Mouse (Mus musculus): Measurements from ENCODE around the gene Msh4. TPM values are rescaled to one million over a fixed set of nuclear protein-coding genes. Genes with fewer than 3 reads are reported as not detected.

Gene Msh4
- total RNA-seq, 1 experiment: 1.4 TPM

DNA sequence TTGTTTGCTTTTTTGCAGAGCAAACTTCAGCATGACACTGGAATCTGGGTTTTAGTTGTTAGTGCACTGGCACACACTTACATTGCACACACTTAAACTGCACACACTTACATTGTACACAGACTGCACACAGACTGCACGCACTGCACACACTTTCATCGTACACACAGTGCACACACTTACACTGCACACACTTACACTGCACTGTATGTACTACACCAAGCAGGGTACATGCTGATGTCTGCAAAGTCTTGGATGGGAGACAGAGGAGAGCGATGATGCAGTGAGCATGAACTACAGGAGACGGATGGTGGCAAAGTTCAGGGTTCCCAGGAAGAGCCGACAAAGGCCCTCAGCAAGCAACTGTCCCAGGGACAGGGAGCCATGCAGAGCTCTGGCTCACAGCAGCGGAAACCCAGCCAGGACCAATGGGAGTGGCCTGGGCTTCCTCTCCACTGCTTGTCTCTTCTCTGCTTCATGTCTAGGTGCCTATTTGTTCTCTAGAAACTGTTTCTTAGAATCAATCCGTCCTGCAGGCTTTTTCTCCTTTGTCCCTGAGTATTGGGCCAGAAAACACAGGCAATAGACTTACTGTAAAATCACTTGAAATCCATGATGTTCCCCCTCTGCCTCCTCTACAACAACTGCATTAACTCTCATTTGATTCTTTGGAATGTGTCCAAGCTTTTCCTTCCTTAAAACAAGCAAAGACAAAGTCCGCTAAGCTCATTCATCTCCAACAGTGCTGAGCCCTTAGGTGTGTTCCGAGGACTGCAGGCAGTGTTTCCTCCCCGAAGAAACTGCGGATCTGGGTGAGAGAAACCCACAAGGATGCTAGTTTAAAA, 82.0 kb downstream of the Msh4 start:
- Histone ChIP-seq H3K9ac (ENCODE audit: insufficient read depth, low read depth, low read length, poor library complexity, severe bottlenecking) (no peak overlapping the region), H3K4me1 (ENCODE audit: control insufficient read depth in 2 of 2, insufficient read depth in 2 of 2, low read length in 2 of 2, poor library complexity in 1 of 2) (no peaks in the 10 kb centered on the region), H3K9me3 (ENCODE audit: control insufficient read depth, insufficient read depth, low read depth, low read length) (no peaks in the 10 kb centered on the region), H3K27ac (ENCODE audit: insufficient read depth, low read depth, low read length, poor library complexity, severe bottlenecking) (no peak overlapping the region), H3K36me3 (ENCODE audit: control insufficient read depth, insufficient read depth, low read length, poor library complexity, severe bottlenecking) (no peaks in the 10 kb centered on the region), H3K4me3 (ENCODE audit: insufficient read depth in 1 of 2, low read depth in 1 of 2, low read length in 2 of 2, poor library complexity in 1 of 2, severe bottlenecking in 1 of 2) (no peak overlapping the region)
- TF ChIP-seq CHD2 (IDR thresholded peaks at IDR 0.05; ENCODE audit: low read depth, low read length) (no peak), ZNF384 (IDR thresholded peaks at IDR 0.05; ENCODE audit: low read depth, low read length) (no peak), HCFC1 (IDR thresholded peaks at IDR 0.05; ENCODE audit: borderline replicate concordance, insufficient read depth, low read length) (no peak), ZC3H11A (IDR thresholded peaks at IDR 0.05; ENCODE audit: borderline replicate concordance, low read depth, low read length) (no peak), MAFK (IDR thresholded peaks at IDR 0.05; ENCODE audit: insufficient read depth, low read depth, low read length) (no peak)
- no peak for DNase-seq (ENCODE audit: low read depth, low spot score)
- in situ Hi-C loops (cut with MboI; ENCODE audit: low sequenced_read_pairs in 2 of 2, unreplicated experiment in 2 of 2): no loop called here

DNA sequence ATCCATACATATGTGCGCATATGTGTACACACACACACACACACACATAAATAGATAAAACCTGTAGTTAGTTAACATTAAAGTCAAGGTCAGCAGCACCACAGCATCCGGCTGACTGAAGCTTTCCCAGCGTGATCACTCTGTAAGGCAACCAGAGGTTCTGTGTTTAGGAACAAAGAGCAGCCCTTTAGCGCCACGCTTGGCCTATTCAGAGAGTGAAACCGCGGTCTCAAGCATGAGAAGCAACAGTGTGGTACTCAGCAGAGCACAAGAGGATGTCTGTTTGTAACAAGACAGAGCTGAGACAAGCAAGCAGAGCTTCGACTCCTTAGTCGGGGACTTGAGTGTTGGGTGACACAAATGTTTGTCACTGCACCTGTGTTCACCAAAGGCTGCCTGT, 86.5 kb downstream of the Msh4 start:
- TF ChIP-seq ZC3H11A (IDR thresholded peaks at IDR 0.05; ENCODE audit: borderline replicate concordance, low read depth, low read length): no peak
- TF ChIP-seq HCFC1 (IDR thresholded peaks at IDR 0.05; ENCODE audit: borderline replicate concordance, insufficient read depth, low read length): no peak
- no peak for TF ChIP-seq MAFK (IDR thresholded peaks at IDR 0.05; ENCODE audit: insufficient read depth, low read depth, low read length)
- Histone ChIP-seq H3K36me3 (ENCODE audit: control insufficient read depth, insufficient read depth, low read length, poor library complexity, severe bottlenecking) (no peaks in the 10 kb centered on the region), H3K4me3 (ENCODE audit: insufficient read depth in 1 of 2, low read depth in 1 of 2, low read length in 2 of 2, poor library complexity in 1 of 2, severe bottlenecking in 1 of 2) (no peak overlapping the region), H3K4me1 (ENCODE audit: control insufficient read depth in 2 of 2, insufficient read depth in 2 of 2, low read length in 2 of 2, poor library complexity in 1 of 2) (no peaks in the 10 kb centered on the region), H3K9ac (ENCODE audit: insufficient read depth, low read depth, low read length, poor library complexity, severe bottlenecking) (no peak overlapping the region), H3K9me3 (ENCODE audit: control insufficient read depth, insufficient read depth, low read depth, low read length) (no peaks in the 10 kb centered on the region), H3K27ac (ENCODE audit: insufficient read depth, low read depth, low read length, poor library complexity, severe bottlenecking) (no peak overlapping the region)
- in situ Hi-C loops (cut with MboI; ENCODE audit: low sequenced_read_pairs in 2 of 2, unreplicated experiment in 2 of 2): no loop called here
- DNase-seq (ENCODE audit: low read depth, low spot score): no peak

DNA sequence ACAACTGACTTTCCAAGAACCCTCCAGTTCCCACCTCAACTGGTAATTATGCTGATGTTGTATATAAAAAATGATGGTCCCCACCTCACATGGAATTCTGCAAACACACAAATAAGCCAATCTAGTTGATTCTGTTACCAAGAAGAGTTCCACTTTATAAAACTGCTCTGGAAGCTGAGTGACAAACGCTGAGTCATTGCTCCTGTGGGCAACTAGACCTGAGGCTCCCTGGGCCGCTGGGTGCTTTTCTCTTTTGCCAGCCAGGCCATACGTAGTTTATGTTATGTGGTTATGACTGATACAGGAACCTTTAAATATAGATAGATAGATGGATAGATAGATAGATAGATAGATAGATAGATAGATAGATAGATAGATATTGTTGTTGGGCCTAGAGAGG, 87.2 kb downstream of the Msh4 start:
- TF ChIP-seq ZNF384 (IDR thresholded peaks at IDR 0.05; ENCODE audit: low read depth, low read length) (no peak), ZC3H11A (IDR thresholded peaks at IDR 0.05; ENCODE audit: borderline replicate concordance, low read depth, low read length) (no peak), CHD2 (IDR thresholded peaks at IDR 0.05; ENCODE audit: low read depth, low read length) (no peak), HCFC1 (IDR thresholded peaks at IDR 0.05; ENCODE audit: borderline replicate concordance, insufficient read depth, low read length) (no peak), MAFK (IDR thresholded peaks at IDR 0.05; ENCODE audit: insufficient read depth, low read depth, low read length) (no peak)
- in situ Hi-C loops (cut with MboI; ENCODE audit: low sequenced_read_pairs in 2 of 2, unreplicated experiment in 2 of 2): no loop called here
- H3K4me1 ChIP-seq (ENCODE audit: control insufficient read depth in 2 of 2, insufficient read depth in 2 of 2, low read length in 2 of 2, poor library complexity in 1 of 2): no peaks in the 10 kb centered on the region
- H3K4me3 ChIP-seq (ENCODE audit: insufficient read depth in 1 of 2, low read depth in 1 of 2, low read length in 2 of 2, poor library complexity in 1 of 2, severe bottlenecking in 1 of 2): no peak overlapping the region
- H3K9ac ChIP-seq (ENCODE audit: insufficient read depth, low read depth, low read length, poor library complexity, severe bottlenecking): no peak overlapping the region
- DNase-seq (ENCODE audit: low read depth, low spot score): no peak
- H3K27ac ChIP-seq (ENCODE audit: insufficient read depth, low read depth, low read length, poor library complexity, severe bottlenecking): no peak overlapping the region
- no peaks in the 10 kb centered on the region for H3K9me3 ChIP-seq (ENCODE audit: control insufficient read depth, insufficient read depth, low read depth, low read length)
- no peaks in the 10 kb centered on the region for H3K36me3 ChIP-seq (ENCODE audit: control insufficient read depth, insufficient read depth, low read length, poor library complexity, severe bottlenecking)

DNA sequence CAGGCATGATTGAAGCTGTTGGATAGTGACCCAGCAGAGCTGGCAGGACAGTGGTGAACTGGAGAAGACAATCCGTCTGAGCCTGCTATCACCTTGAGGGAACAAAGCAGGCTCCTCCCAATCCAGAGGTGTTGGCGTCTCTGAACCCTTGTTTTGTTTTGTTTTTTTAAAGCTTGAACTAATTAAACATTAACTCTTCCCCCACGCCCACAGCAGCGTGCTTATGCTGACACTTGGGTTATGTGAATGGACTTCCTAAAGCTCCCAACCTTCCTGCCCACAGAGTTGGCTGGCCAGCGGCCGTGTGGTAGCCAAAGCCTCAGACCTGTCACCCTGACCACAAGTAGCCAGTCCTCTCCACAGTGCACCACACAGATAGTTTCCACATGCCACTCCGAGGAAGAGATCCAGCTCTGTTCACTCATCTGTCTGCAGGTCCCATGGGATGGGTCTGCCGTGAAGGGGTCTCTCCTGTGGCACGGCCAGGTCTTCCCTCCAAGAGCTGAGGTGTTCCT, 88.5 kb downstream of the Msh4 start:
- no peaks in the 10 kb centered on the region for H3K36me3 ChIP-seq (ENCODE audit: control insufficient read depth, insufficient read depth, low read length, poor library complexity, severe bottlenecking)
- H3K4me3 ChIP-seq (ENCODE audit: insufficient read depth in 1 of 2, low read depth in 1 of 2, low read length in 2 of 2, poor library complexity in 1 of 2, severe bottlenecking in 1 of 2): no peak overlapping the region
- H3K27ac ChIP-seq (ENCODE audit: insufficient read depth, low read depth, low read length, poor library complexity, severe bottlenecking): no peak overlapping the region
- H3K9me3 ChIP-seq (ENCODE audit: control insufficient read depth, insufficient read depth, low read depth, low read length): no peaks in the 10 kb centered on the region
- TF ChIP-seq ZC3H11A (IDR thresholded peaks at IDR 0.05; ENCODE audit: borderline replicate concordance, low read depth, low read length) (no peak), CHD2 (IDR thresholded peaks at IDR 0.05; ENCODE audit: low read depth, low read length) (no peak), MAFK (IDR thresholded peaks at IDR 0.05; ENCODE audit: insufficient read depth, low read depth, low read length) (no peak), HCFC1 (IDR thresholded peaks at IDR 0.05; ENCODE audit: borderline replicate concordance, insufficient read depth, low read length) (no peak), ZNF384 (IDR thresholded peaks at IDR 0.05; ENCODE audit: low read depth, low read length) (no peak)
- no peak overlapping the region for H3K9ac ChIP-seq (ENCODE audit: insufficient read depth, low read depth, low read length, poor library complexity, severe bottlenecking)
- in situ Hi-C loops (cut with MboI; ENCODE audit: low sequenced_read_pairs in 2 of 2, unreplicated experiment in 2 of 2): no loop called here
- no peak for DNase-seq (ENCODE audit: low read depth, low spot score)
- no peaks in the 10 kb centered on the region for H3K4me1 ChIP-seq (ENCODE audit: control insufficient read depth in 2 of 2, insufficient read depth in 2 of 2, low read length in 2 of 2, poor library complexity in 1 of 2)

All from ES-E14 (cell line).